Mouse (Mus musculus): Measurements from ENCODE around the gene Gipr. TPM values are rescaled to one million over a fixed set of nuclear protein-coding genes. Genes with fewer than 3 reads are reported as not detected.

The Gipr gene
- 51.5 and 52.6 TPM in 2 replicates for polyA plus RNA-seq (2014; fragmentation: Nextera tagmentation; extraction: Ambion mirVana)

- peak within 1 kb of the TSS; percentile 70 for H3K9ac ChIP-seq (ENCODE audit: low read length)
Measured at GRCm38 (mm10) chr7:19165656-19166423, at the start of gene Gipr. TSS of gene Gipr (minus strand) at chr7:19166127.

GRCm38 (mm10) chr7:19214940-19215339 is 49.0 kb upstream of the Gipr start:
- H3K27me3 ChIP-seq (ENCODE audit: control insufficient read depth, insufficient read depth, low read length): no peaks in the 10 kb centered on the region
- no peak overlapping the region for H3K27ac ChIP-seq (replicated peaks in 1 of 2; ENCODE audit: control insufficient read depth in 1 of 2, insufficient read depth in 1 of 2, low read depth in 2 of 2, low read length in 2 of 2)
- ATAC-seq (ENCODE audit: insufficient number of reproducible peaks, insufficient read depth, low FRiP score, low read depth): no peak
- no peak overlapping the region for H3K9ac ChIP-seq (ENCODE audit: low read length)
- H3K4me3 ChIP-seq (ENCODE audit: control insufficient read depth in 1 of 2, insufficient read depth in 1 of 2, low read depth in 1 of 2, low read length in 2 of 2): no peak overlapping the region
- H3K9me3 ChIP-seq (ENCODE audit: control insufficient read depth, low read length): no peaks in the 10 kb centered on the region
- no peaks in the 10 kb centered on the region for H3K36me3 ChIP-seq (ENCODE audit: control insufficient read depth, insufficient read depth, low read length)
- H3K4me2 ChIP-seq (ENCODE audit: low read length): no peak overlapping the region
- H3K4me1 ChIP-seq (ENCODE audit: control insufficient read depth in 2 of 2, insufficient read depth in 2 of 2, low read length in 2 of 2): peaks cover 2 to 13% of the 10 kb centered on the region in 2 experiments; a peak in 2 of 4 replicates
- 65% methylated on average over 9 of the region's 9 CpGs for WGBS

More at GRCm38 (mm10) chr7:19165656-19166423, at the start of gene Gipr:
- H3K27ac ChIP-seq (replicated peaks in 1 of 2; ENCODE audit: control insufficient read depth in 1 of 2, insufficient read depth in 1 of 2, low read depth in 2 of 2, low read length in 2 of 2): peak within 1 kb of the TSS; percentile 93 to 96
- peak within 1 kb of the TSS; percentile 64 for H3K4me2 ChIP-seq (ENCODE audit: low read length)
- no peaks in the 10 kb centered on the region for H3K9me3 ChIP-seq (ENCODE audit: control insufficient read depth, low read length)
- ATAC-seq (ENCODE audit: insufficient number of reproducible peaks, insufficient read depth, low FRiP score, low read depth): peak; percentile 77
- peaks cover 11% of the 10 kb centered on the region for H3K36me3 ChIP-seq (ENCODE audit: control insufficient read depth, insufficient read depth, low read length)
- 7% methylated on average over 14 of the region's 14 CpGs for WGBS
- H3K4me3 ChIP-seq (ENCODE audit: control insufficient read depth in 1 of 2, insufficient read depth in 1 of 2, low read depth in 1 of 2, low read length in 2 of 2): peak within 1 kb of the TSS; percentile 30 to 39
- peaks cover 39 to 46% of the 10 kb centered on the region in 2 experiments for H3K4me1 ChIP-seq (ENCODE audit: control insufficient read depth in 2 of 2, insufficient read depth in 2 of 2, low read length in 2 of 2)
- no peaks in the 10 kb centered on the region for H3K27me3 ChIP-seq (ENCODE audit: control insufficient read depth, insufficient read depth, low read length)

- Histone ChIP-seq H3K4me2 (ENCODE audit: low read length) (no peak overlapping the region; the same call in 1 of the 2 replicates), H3K27me3 (ENCODE audit: control insufficient read depth, insufficient read depth, low read length) (no peaks in the 10 kb centered on the region), H3K9ac (ENCODE audit: low read length) (no peak overlapping the region), H3K36me3 (ENCODE audit: control insufficient read depth, insufficient read depth, low read length) (no peaks in the 10 kb centered on the region), H3K27ac (replicated peaks in 1 of 2; ENCODE audit: control insufficient read depth in 1 of 2, insufficient read depth in 1 of 2, low read depth in 2 of 2, low read length in 2 of 2) (no peak overlapping the region), H3K4me3 (ENCODE audit: control insufficient read depth in 1 of 2, insufficient read depth in 1 of 2, low read depth in 1 of 2, low read length in 2 of 2) (no peak overlapping the region), H3K4me1 (ENCODE audit: control insufficient read depth in 2 of 2, insufficient read depth in 2 of 2, low read length in 2 of 2) (peaks cover 2 to 13% of the 10 kb centered on the region in 2 experiments; a peak in 2 of 4 replicates), H3K9me3 (ENCODE audit: control insufficient read depth, low read length) (no peaks in the 10 kb centered on the region)
- WGBS: 61% methylated on average over 7 of the region's 7 CpGs
- no peak for ATAC-seq (ENCODE audit: insufficient number of reproducible peaks, insufficient read depth, low FRiP score, low read depth)
Measured at GRCm38 (mm10) chr7:19214369-19214768, 48.4 kb upstream of the Gipr start.

GRCm38 (mm10) chr7:19213385-19213784 is 47.5 kb upstream of the Gipr start:
- WGBS: 54% methylated on average over 2 of the region's 2 CpGs
- H3K4me3 ChIP-seq (ENCODE audit: control insufficient read depth in 1 of 2, insufficient read depth in 1 of 2, low read depth in 1 of 2, low read length in 2 of 2): no peak overlapping the region

GRCm38 (mm10) chr7:19211996-19212755 is 46.2 kb upstream of the Gipr start, which contains the start of gene Gpr4:
TSS of gene Gpr4 (plus strand) at chr7:19212538.
- peak within 1 kb of the TSS; percentile 77 for H3K4me2 ChIP-seq (ENCODE audit: low read length)
- no peak within 1 kb of the TSS for H3K27ac ChIP-seq (replicated peaks in 1 of 2; ENCODE audit: control insufficient read depth in 1 of 2, insufficient read depth in 1 of 2, low read depth in 2 of 2, low read length in 2 of 2)
- H3K36me3 ChIP-seq (ENCODE audit: control insufficient read depth, insufficient read depth, low read length): no peaks in the 10 kb centered on the region
- H3K4me3 ChIP-seq (ENCODE audit: control insufficient read depth in 1 of 2, insufficient read depth in 1 of 2, low read depth in 1 of 2, low read length in 2 of 2): peak within 1 kb of the TSS; percentile 43 to 51
- peaks cover 2 to 13% of the 10 kb centered on the region in 2 experiments; a peak in 2 of 4 replicates for H3K4me1 ChIP-seq (ENCODE audit: control insufficient read depth in 2 of 2, insufficient read depth in 2 of 2, low read length in 2 of 2)
- no peaks in the 10 kb centered on the region for H3K9me3 ChIP-seq (ENCODE audit: control insufficient read depth, low read length)
- WGBS: 4% methylated on average over 19 of the region's 30 CpGs
- peak within 1 kb of the TSS; percentile 59 for H3K9ac ChIP-seq (ENCODE audit: low read length)
- 0 out of 2 replicates have a peak, but pooled peaks have one; percentile 33 for ATAC-seq (ENCODE audit: insufficient number of reproducible peaks, insufficient read depth, low FRiP score, low read depth)
- no peaks in the 10 kb centered on the region for H3K27me3 ChIP-seq (ENCODE audit: control insufficient read depth, insufficient read depth, low read length)

More at GRCm38 (mm10) chr7:19213385-19213784, 47.5 kb upstream of the Gipr start:
- ATAC-seq (ENCODE audit: insufficient number of reproducible peaks, insufficient read depth, low FRiP score, low read depth): no peak
- peak overlapping the region; percentile 77 for H3K4me2 ChIP-seq (ENCODE audit: low read length)
- H3K27me3 ChIP-seq (ENCODE audit: control insufficient read depth, insufficient read depth, low read length): no peaks in the 10 kb centered on the region
- peaks cover 2 to 13% of the 10 kb centered on the region in 2 experiments; a peak in 2 of 4 replicates for H3K4me1 ChIP-seq (ENCODE audit: control insufficient read depth in 2 of 2, insufficient read depth in 2 of 2, low read length in 2 of 2)
- H3K9ac ChIP-seq (ENCODE audit: low read length): no peak overlapping the region
- H3K36me3 ChIP-seq (ENCODE audit: control insufficient read depth, insufficient read depth, low read length): no peaks in the 10 kb centered on the region
- H3K27ac ChIP-seq (replicated peaks in 1 of 2; ENCODE audit: control insufficient read depth in 1 of 2, insufficient read depth in 1 of 2, low read depth in 2 of 2, low read length in 2 of 2): no peak overlapping the region
- H3K9me3 ChIP-seq (ENCODE audit: control insufficient read depth, low read length): no peaks in the 10 kb centered on the region

- no peak overlapping the region for H3K27ac ChIP-seq (replicated peaks in 1 of 2; ENCODE audit: control insufficient read depth in 1 of 2, insufficient read depth in 1 of 2, low read depth in 2 of 2, low read length in 2 of 2)
- 57% methylated on average over 5 of the region's 5 CpGs for WGBS
Measured at GRCm38 (mm10) chr7:19211041-19211675, 45.2 kb upstream of the Gipr start.

GRCm38 (mm10) chr7:19210010-19210409 is 44.1 kb upstream of the Gipr start:
- Histone ChIP-seq H3K36me3 (ENCODE audit: control insufficient read depth, insufficient read depth, low read length) (peaks cover 14% of the 10 kb centered on the region), H3K4me2 (ENCODE audit: low read length) (no peak overlapping the region), H3K4me1 (ENCODE audit: control insufficient read depth in 2 of 2, insufficient read depth in 2 of 2, low read length in 2 of 2) (peaks cover 2 to 13% of the 10 kb centered on the region in 2 experiments; a peak in 2 of 4 replicates), H3K27me3 (ENCODE audit: control insufficient read depth, insufficient read depth, low read length) (no peaks in the 10 kb centered on the region), H3K27ac (replicated peaks in 1 of 2; ENCODE audit: control insufficient read depth in 1 of 2, insufficient read depth in 1 of 2, low read depth in 2 of 2, low read length in 2 of 2) (no peak overlapping the region), H3K4me3 (ENCODE audit: control insufficient read depth in 1 of 2, insufficient read depth in 1 of 2, low read depth in 1 of 2, low read length in 2 of 2) (no peak overlapping the region), H3K9me3 (ENCODE audit: control insufficient read depth, low read length) (no peaks in the 10 kb centered on the region), H3K9ac (ENCODE audit: low read length) (no peak overlapping the region)
- ATAC-seq (ENCODE audit: insufficient number of reproducible peaks, insufficient read depth, low FRiP score, low read depth): no peak
- 90% methylated on average over 5 of the region's 5 CpGs for WGBS

More at GRCm38 (mm10) chr7:19211041-19211675, 45.2 kb upstream of the Gipr start:
- no peak for ATAC-seq (ENCODE audit: insufficient number of reproducible peaks, insufficient read depth, low FRiP score, low read depth)
- Histone ChIP-seq H3K4me2 (ENCODE audit: low read length) (no peak overlapping the region), H3K4me3 (ENCODE audit: control insufficient read depth in 1 of 2, insufficient read depth in 1 of 2, low read depth in 1 of 2, low read length in 2 of 2) (no peak overlapping the region), H3K9me3 (ENCODE audit: control insufficient read depth, low read length) (no peaks in the 10 kb centered on the region), H3K36me3 (ENCODE audit: control insufficient read depth, insufficient read depth, low read length) (peaks cover 3% of the 10 kb centered on the region; the same call in 1 of the 2 replicates), H3K27me3 (ENCODE audit: control insufficient read depth, insufficient read depth, low read length) (no peaks in the 10 kb centered on the region), H3K9ac (ENCODE audit: low read length) (no peak overlapping the region), H3K4me1 (ENCODE audit: control insufficient read depth in 2 of 2, insufficient read depth in 2 of 2, low read length in 2 of 2) (peaks cover 2 to 13% of the 10 kb centered on the region in 2 experiments; a peak in 2 of 4 replicates)
